Mouse (Mus musculus) lung, embryonic 15.5 days (tissue): ENCODE measurements at regions not wholly inside any gene's neighbourhood (a gene's known extent, or its start where the extent isn't known, plus 50 kb on each side); places are given as distances from the start of the nearest gene placed in this dataset.

Experiments used
- ATAC-seq: fragments of 200-750 bp; cut with Nextera tagmentation; 2 replicates; pipeline ENCODE4 v1.8.0; 2017; ENCODE audit warnings: moderate number of reproducible peaks, borderline replicate concordance; ENCODE audit not compliant: low FRiP score, low TSS enrichment; ENCODE audit errors: extremely low read depth
- H3K27ac ChIP-seq: fragments of 300-500 bp; sonication (generic); 2 replicates; pipeline ENCODE4 v1.5.1; 2015; ENCODE audit warnings: moderate library complexity, mild to moderate bottlenecking, inconsistent platforms
- H3K27me3 ChIP-seq: fragments of 300-500 bp; sonication (generic); 2 replicates; pipeline ENCODE4 v1.6.1; 2015; ENCODE audit warnings: inconsistent platforms
- H3K36me3 ChIP-seq: fragments of 300-500 bp; sonication (generic); 2 replicates; pipeline ENCODE4 v1.6.1; 2015; ENCODE audit warnings: inconsistent platforms
- H3K4me1 ChIP-seq: fragments of 300-500 bp; sonication (generic); 2 replicates; pipeline ENCODE4 v1.6.1; 2015; ENCODE audit warnings: inconsistent platforms
- H3K4me2 ChIP-seq: fragments of 300-500 bp; sonication (generic); 2 replicates; pipeline ENCODE4 v1.6.1; 2015; ENCODE audit warnings: inconsistent platforms, mild to moderate bottlenecking, moderate library complexity
- H3K4me3 ChIP-seq: fragments of 300-500 bp; sonication (generic); 2 replicates; pipeline ENCODE4 v1.5.1; 2015; ENCODE audit warnings: mild to moderate bottlenecking, inconsistent platforms
- H3K9ac ChIP-seq: fragments of 300-500 bp; sonication (generic); 2 replicates; pipeline ENCODE4 v1.6.1; 2015; ENCODE audit warnings: inconsistent platforms
- H3K9me3 ChIP-seq: fragments of 300-500 bp; sonication (generic); 2 replicates; pipeline ENCODE4 v1.6.1; 2016; ENCODE audit warnings: inconsistent platforms
- WGBS: fragments of 180-500 bp; shearing (Covaris S2); methylation state at CpG from one replicate; pipeline ENCODE4 v1.1.7; 2015; 5-methylcytosine and 5-hydroxymethylcytosine counted together

DNA sequence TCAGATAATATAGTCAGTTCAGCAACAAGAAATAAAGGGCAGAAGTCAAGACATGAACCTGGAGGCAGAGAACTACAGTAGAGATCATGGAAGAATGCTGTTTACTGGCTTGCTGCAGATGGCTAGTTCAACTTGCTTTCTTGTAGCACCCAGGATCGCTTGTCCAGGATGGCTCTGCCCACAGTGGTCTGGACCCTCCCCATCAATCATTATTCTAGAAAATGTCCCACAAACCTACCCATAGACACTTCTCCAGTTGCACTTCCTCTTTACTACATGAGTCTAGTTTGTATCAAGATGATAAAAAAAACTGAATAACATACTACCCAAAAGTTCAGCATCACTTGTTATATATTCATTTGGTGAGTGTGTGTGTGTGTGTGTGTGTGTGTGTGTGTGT is 477.4 kb downstream of the Efna5 start:
- no peaks in the 10 kb centered on the region for H3K9me3 ChIP-seq
- ATAC-seq, result no peak
- H3K27ac ChIP-seq, result no peak overlapping the region

DNA sequence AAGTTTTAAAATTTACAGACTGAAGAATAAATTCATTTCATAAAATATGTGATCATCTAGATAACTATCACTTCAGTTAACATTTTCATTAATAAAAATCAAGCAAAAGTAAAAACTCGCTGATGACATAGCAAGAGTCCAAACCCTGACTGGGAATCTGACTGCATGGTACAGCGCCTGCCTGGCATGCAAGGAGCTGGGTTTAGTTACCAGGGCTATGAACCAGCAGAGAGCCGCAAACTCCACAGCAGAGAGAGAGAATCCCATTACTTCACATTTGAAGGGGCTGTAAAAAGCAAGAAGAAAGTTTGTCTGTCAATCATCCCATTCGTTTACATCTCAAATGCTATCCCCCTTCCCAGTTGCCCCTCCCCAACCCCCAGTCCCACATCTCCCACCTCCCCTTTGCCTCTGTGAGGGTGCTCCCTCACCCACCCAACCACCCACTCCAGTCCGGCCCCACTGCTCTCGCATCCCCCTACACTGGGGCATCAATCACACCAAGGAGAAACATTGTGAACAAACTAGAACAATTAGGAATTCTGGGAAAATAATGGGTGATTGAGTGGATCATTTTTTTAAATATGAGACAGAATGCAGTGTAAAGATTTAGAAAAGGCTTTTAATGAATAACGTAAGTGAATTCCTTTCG is 487.6 kb downstream of the Efna5 start:
- Histone ChIP-seq H3K27ac (no peak overlapping the region), H3K4me2 (no peak overlapping the region), H3K27me3 (no peaks in the 10 kb centered on the region), H3K4me3 (no peak overlapping the region), H3K36me3 (no peaks in the 10 kb centered on the region), H3K9ac (no peak overlapping the region), H3K4me1 (no peaks in the 10 kb centered on the region), H3K9me3 (no peaks in the 10 kb centered on the region)
- ATAC-seq, result no peak
- WGBS, result 91% methylated on average over 8 of the region's 8 CpGs

More for the DNA sequence above, 477.4 kb downstream of the Efna5 start:
- WGBS, result 81% methylated on average over 1 of the region's 1 CpGs
- no peak overlapping the region for H3K9ac ChIP-seq
- H3K4me2 ChIP-seq, result no peak overlapping the region
- no peak overlapping the region for H3K4me3 ChIP-seq
- H3K4me1 ChIP-seq, result no peaks in the 10 kb centered on the region
- H3K27me3 ChIP-seq, result no peaks in the 10 kb centered on the region
- H3K36me3 ChIP-seq, result no peaks in the 10 kb centered on the region

DNA sequence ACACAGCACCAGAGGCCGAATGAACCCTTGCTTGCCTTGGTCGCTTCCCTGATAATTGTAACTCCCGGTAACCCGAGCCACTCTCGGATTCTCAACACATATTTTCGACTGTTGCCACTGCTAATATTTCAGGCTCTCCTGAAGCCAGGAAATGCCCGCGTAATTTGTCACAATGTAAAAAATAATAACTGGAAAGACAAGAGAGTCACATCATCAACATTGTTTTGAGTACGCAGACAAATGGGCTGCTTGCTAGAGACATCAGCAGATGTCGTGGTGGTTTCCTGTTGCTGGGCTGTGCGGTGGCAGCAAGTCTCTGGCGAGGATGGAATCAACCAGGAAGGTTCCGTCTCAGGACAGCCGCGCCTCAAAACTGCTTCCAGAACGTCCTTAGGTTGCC is 497.1 kb downstream of the Efna5 start:
- Histone ChIP-seq H3K4me1 (0 out of 2 replicates have a peak, but pooled peaks cover 3% of the 10 kb centered on the region), H3K27ac (no peak overlapping the region), H3K36me3 (no peaks in the 10 kb centered on the region), H3K27me3 (no peaks in the 10 kb centered on the region), H3K4me2 (peak overlapping the region; percentile 31; the same call in 1 of the 2 replicates), H3K4me3 (no peak overlapping the region), H3K9ac (no peak overlapping the region), H3K9me3 (no peaks in the 10 kb centered on the region)
- WGBS, result 40% methylated on average over 16 of the region's 16 CpGs
- ATAC-seq, result 0 out of 2 replicates have a peak, but pooled peaks have one; percentile 46

DNA sequence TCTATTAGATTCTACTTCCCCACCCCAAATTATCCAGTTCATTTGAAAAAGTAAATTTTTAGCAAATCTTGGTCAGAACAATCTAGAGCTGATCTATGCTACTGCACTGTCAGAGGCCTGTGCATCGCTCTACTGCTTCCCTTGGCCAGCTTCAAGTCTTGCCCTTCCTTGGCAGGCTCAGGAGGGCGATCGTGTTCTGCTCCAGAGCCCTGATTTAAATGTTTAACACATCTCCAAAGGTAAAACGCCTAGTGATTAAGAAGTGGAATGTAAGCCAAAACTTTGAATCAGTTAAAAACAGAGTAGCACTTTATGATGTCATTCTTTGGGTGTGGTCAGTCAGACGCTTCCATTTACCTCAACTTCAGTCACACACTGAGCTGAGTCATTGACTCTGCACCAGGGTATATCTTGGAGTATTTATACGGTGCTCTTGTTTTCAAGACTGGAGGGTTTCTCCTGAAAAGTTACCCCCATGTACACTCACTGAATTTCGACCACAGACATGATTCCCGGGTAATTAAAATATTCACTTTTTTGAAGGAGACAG is 502.2 kb downstream of the Efna5 start:
- H3K4me3 ChIP-seq, result no peak overlapping the region
- 83% methylated on average over 8 of the region's 8 CpGs for WGBS
- H3K36me3 ChIP-seq, result no peaks in the 10 kb centered on the region
- no peaks in the 10 kb centered on the region for H3K9me3 ChIP-seq
- ATAC-seq, result no peak
- no peaks in the 10 kb centered on the region for H3K27me3 ChIP-seq
- no peak overlapping the region for H3K4me2 ChIP-seq
- no peak overlapping the region for H3K27ac ChIP-seq
- H3K4me1 ChIP-seq, result 0 out of 2 replicates have a peak, but pooled peaks cover 2% of the 10 kb centered on the region
- no peak overlapping the region for H3K9ac ChIP-seq

DNA sequence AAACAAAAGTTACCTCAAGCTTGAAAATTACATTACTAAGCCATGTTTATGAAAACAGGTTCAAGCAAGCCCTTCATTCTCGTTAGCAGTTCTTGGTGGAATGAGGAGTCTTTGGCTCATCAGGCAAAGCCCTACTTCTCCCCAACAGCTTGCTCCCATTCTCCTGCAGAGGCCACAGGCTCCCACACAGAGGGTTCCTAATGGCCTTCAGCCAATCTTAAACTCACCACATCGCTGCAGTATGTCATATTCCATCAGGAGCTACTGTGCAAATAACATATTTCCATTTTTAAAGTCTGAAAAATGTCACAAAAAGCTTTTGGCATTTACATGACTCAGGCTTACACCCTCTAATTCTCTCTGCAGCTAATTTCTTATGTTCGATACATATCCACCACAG is 512.0 kb downstream of the Efna5 start:
- WGBS, result 42% methylated on average over 3 of the region's 3 CpGs
- ATAC-seq, result no peak

DNA sequence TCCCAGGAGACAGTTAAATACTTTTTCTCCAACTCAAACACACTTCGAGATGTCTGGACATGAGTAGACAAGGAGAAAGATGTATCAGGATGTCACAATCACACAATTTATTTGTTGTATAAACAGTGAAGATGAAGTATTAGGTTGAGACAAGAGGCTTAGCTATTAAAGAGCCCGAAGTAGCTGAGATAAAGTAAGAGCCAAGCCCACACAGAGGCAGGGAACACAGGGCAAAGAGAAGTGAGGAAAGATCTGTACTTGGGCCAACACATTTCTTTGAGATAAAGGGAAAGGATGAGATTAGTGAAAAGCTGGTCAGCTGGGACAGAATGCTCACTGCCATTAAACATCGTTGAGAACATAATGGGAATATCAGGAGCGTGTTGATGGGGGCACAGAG is 513.2 kb downstream of the Efna5 start:
- Histone ChIP-seq H3K27ac (no peak overlapping the region), H3K27me3 (no peaks in the 10 kb centered on the region), H3K4me1 (no peaks in the 10 kb centered on the region), H3K9me3 (no peaks in the 10 kb centered on the region), H3K4me3 (no peak overlapping the region), H3K4me2 (no peak overlapping the region), H3K9ac (no peak overlapping the region), H3K36me3 (no peaks in the 10 kb centered on the region)
- ATAC-seq, result peak; percentile 76; the same call in 1 of the 2 replicates
- WGBS, result 23% methylated on average over 4 of the region's 4 CpGs

More for the DNA sequence above, 512.0 kb downstream of the Efna5 start:
- Histone ChIP-seq H3K4me2 (no peak overlapping the region), H3K9me3 (no peaks in the 10 kb centered on the region), H3K27me3 (no peaks in the 10 kb centered on the region), H3K36me3 (no peaks in the 10 kb centered on the region), H3K9ac (no peak overlapping the region), H3K4me3 (no peak overlapping the region), H3K4me1 (no peaks in the 10 kb centered on the region), H3K27ac (no peak overlapping the region)

DNA sequence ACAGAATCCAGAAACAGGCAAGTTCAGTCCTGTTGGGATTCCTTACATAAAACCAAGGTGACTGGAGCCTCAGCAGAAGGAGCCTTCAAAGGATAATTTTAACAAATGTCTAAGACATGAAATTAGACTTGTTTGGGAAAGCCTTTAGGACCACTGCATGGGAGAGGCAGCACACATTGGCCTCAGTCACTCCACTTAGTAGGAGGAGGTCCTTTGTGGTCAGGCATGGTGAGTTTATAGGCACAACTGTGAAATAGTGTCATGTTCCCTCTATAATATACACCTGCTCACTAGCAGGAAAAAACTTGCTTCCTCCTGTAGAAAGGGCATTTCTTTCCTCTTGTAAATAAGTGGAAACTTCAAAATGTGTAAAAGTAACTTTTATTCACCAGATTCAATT is 522.8 kb downstream of the Efna5 start:
- Histone ChIP-seq H3K27ac (no peak overlapping the region), H3K27me3 (no peaks in the 10 kb centered on the region), H3K36me3 (no peaks in the 10 kb centered on the region), H3K4me2 (no peak overlapping the region), H3K4me1 (no peaks in the 10 kb centered on the region), H3K9ac (no peak overlapping the region), H3K9me3 (no peaks in the 10 kb centered on the region), H3K4me3 (no peak overlapping the region)
- no peak for ATAC-seq

DNA sequence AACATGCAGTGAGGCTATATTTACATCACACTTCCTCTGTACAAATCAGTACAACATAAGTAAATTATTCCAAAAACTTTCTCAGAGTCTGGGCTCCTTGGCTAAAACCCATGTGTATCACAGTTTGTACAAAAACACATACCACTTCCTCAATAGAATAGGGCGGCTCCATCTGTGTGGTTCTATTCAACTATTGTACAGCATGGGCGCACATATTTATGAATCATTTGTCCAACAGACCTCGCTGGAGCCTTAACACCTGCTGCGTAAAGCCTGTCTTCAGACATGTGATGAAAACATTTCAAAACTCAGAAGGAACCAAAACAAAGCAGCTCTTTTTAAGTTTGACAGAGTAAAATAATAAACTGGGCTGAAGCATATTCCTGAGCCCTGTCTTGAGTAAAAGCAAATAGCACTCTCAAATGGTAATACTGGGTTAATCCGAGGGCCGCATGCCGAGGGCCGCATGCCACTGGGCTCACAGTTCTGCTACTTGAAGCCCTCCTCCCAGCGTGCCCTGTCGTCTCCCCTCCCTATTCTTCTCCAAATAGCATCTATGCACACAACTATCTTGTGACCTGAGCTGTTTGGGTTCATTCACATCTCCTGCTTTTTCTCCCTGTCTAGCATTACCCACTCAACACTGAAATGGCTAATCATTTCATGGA is 543.1 kb downstream of the Efna5 start:
- ATAC-seq, result no peak
- Histone ChIP-seq H3K4me3 (no peak overlapping the region), H3K9me3 (no peaks in the 10 kb centered on the region), H3K4me2 (no peak overlapping the region), H3K9ac (no peak overlapping the region), H3K36me3 (no peaks in the 10 kb centered on the region), H3K27ac (no peak overlapping the region), H3K27me3 (no peaks in the 10 kb centered on the region), H3K4me1 (no peaks in the 10 kb centered on the region)
- whole genome bisulfite sequencing, result 45% methylated on average over 10 of the region's 10 CpGs

DNA sequence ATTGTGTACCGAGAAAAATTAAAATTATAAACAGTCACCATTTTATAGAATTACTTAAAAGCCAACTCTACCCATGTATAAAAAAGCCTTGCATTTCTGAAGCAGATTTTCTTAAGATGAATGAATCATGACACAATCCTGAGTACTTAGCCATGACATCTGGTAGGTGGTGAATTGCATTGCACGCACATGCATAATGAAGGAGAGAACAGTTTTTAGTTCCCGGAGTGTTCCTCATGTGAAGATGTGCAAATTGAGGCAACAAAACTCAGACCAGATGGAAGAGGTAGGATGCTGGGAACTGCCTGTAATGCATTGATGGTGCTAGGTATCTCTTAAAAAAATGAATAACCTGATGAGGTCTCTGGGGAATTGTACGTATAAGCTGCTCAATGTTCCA is 550.9 kb downstream of the Efna5 start:
- H3K4me1 ChIP-seq, result no peaks in the 10 kb centered on the region
- WGBS, result 94% methylated on average over 4 of the region's 4 CpGs
- no peak for ATAC-seq
- H3K27ac ChIP-seq, result no peak overlapping the region
- H3K4me3 ChIP-seq, result no peak overlapping the region
- H3K4me2 ChIP-seq, result no peak overlapping the region
- H3K9me3 ChIP-seq, result no peaks in the 10 kb centered on the region
- no peak overlapping the region for H3K9ac ChIP-seq
- H3K27me3 ChIP-seq, result no peaks in the 10 kb centered on the region
- no peaks in the 10 kb centered on the region for H3K36me3 ChIP-seq

DNA sequence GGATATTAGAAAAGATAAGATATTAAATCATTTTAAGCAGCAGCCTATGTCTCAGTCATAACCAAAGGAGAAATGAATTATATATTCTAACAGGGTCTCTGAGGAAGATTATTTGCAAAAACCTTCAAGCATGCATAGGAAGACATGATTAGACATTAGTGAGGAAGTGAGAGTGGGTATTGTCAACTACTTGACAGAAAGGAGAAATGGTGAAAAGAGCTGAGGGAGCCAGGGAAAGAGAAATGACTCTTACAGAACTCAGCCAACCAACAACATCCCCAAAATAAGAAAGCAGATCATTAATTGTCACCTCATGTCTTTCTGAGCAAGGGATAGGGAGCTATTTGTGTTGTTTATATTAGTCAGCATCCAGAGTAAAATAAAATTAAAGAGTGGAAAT is 554.3 kb downstream of the Efna5 start:
- H3K4me1 ChIP-seq, result no peaks in the 10 kb centered on the region
- no peaks in the 10 kb centered on the region for H3K27me3 ChIP-seq
- H3K4me3 ChIP-seq, result no peak overlapping the region
- no peak overlapping the region for H3K27ac ChIP-seq
- no peak for ATAC-seq
- H3K9ac ChIP-seq, result no peak overlapping the region
- H3K4me2 ChIP-seq, result no peak overlapping the region
- H3K36me3 ChIP-seq, result no peaks in the 10 kb centered on the region
- H3K9me3 ChIP-seq, result no peaks in the 10 kb centered on the region

DNA sequence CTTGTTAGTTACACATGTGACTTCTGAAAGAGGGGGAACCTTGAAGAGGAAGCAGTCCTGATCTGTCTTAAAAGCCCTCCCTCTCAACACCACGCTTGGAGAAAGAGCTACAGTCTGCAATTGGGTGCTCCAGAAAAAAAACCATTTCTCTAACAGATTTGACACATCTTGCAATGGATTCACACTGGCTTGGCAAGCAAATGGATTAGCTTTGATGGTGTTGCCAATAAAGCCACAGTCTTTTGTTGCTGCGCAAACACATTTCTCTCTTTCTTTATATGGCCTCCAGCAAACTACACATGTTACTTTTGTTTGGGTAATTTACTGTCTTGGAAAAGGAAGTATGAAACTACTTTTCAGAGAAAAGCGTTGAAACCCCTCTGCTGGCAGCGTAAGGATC is 562.1 kb downstream of the Efna5 start:
- Histone ChIP-seq H3K9me3 (no peaks in the 10 kb centered on the region), H3K27ac (no peak overlapping the region), H3K27me3 (no peaks in the 10 kb centered on the region), H3K4me1 (no peaks in the 10 kb centered on the region), H3K36me3 (no peaks in the 10 kb centered on the region), H3K4me2 (no peak overlapping the region), H3K9ac (no peak overlapping the region), H3K4me3 (no peak overlapping the region)
- no peak for ATAC-seq
- WGBS, result 39% methylated on average over 4 of the region's 4 CpGs

DNA sequence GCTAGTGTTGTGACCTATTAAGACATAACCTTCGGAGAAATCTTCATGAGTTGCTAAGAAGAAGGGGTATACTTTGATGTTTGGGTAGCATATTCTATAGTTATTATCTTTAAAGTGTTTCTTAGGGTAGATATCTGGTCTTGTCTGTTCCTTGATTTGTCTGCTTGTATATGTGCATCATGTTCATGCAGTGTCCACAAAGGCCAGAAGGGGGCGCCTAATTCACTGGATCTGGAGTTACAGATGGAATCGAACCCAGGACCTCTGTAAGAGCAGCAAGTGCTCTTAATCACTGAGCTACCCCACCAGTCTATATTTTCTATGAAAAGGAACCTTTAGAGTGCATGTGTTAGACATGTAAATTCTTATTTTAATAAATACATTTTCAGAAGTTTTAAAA is 571.1 kb downstream of the Efna5 start:
- Histone ChIP-seq H3K9ac (no peak overlapping the region), H3K9me3 (no peaks in the 10 kb centered on the region), H3K4me3 (no peak overlapping the region), H3K4me1 (no peaks in the 10 kb centered on the region), H3K4me2 (no peak overlapping the region), H3K27me3 (no peaks in the 10 kb centered on the region), H3K36me3 (no peaks in the 10 kb centered on the region), H3K27ac (no peak overlapping the region)
- ATAC-seq, result no peak
- 47% methylated on average over 3 of the region's 3 CpGs for WGBS
